Mouse (Mus musculus): ENCODE results near the gene Plce1. TPM values are rescaled to one million over a fixed set of nuclear protein-coding genes. Genes with fewer than 3 reads are reported as not detected.

The Plce1 gene
- total RNA-seq, 2 experiments from 2014 or later = 3.9 to 7.9 TPM

GRCm38 (mm10) chr19:38567331-38567730, 86.4 kb downstream of the Plce1 start:
- intact Hi-C loops (cut with DNase I) = loop anchor here (10.0 kb wide), 1 partner anchor 207 kb away; no protein-coding TSS in a partner anchor
- DNase-seq (ENCODE audit: low spot score in 2 of 2) = no peak

GRCm38 (mm10) chr19:38578554-38579146, 97.7 kb downstream of the Plce1 start:
- intact Hi-C loops (cut with DNase I) = no loop called here
- no peak for DNase-seq (ENCODE audit: low spot score in 2 of 2)

GRCm38 (mm10) chr19:38582861-38583260, 102.0 kb downstream of the Plce1 start:
- no peak for DNase-seq (ENCODE audit: low spot score in 2 of 2)
- intact Hi-C loops (cut with DNase I) = no loop called here

GRCm38 (mm10) chr19:38587559-38587958, 106.7 kb downstream of the Plce1 start:
- no peak for DNase-seq (ENCODE audit: low spot score in 2 of 2)

GRCm38 (mm10) chr19:38589466-38589865, 108.6 kb downstream of the Plce1 start:
- intact Hi-C loops (cut with DNase I) = no loop called here
- DNase-seq (ENCODE audit: low spot score in 2 of 2) = no peak

More at GRCm38 (mm10) chr19:38587559-38587958, 106.7 kb downstream of the Plce1 start:
- intact Hi-C loops (cut with DNase I) = no loop called here

- no peak for DNase-seq (ENCODE audit: low spot score in 2 of 2)
- intact Hi-C loops (cut with DNase I) = no loop called here
These were observed 109.0 kb downstream of the Plce1 start for GRCm38 (mm10) chr19:38589941-38590340.

GRCm38 (mm10) chr19:38592566-38593224, 111.8 kb downstream of the Plce1 start:
- intact Hi-C loops (cut with DNase I) = no loop called here
- DNase-seq (ENCODE audit: low spot score in 2 of 2) = no peak

- no peak for DNase-seq (ENCODE audit: low spot score in 2 of 2)
These were observed 112.5 kb downstream of the Plce1 start for GRCm38 (mm10) chr19:38593225-38593897.

GRCm38 (mm10) chr19:38596096-38596495, 115.2 kb downstream of the Plce1 start:
- intact Hi-C loops (cut with DNase I) = no loop called here
- no peak for DNase-seq (ENCODE audit: low spot score in 2 of 2)

More at GRCm38 (mm10) chr19:38593225-38593897, 112.5 kb downstream of the Plce1 start:
- intact Hi-C loops (cut with DNase I) = no loop called here

- intact Hi-C loops (cut with DNase I) = no loop called here
- DNase-seq (ENCODE audit: low spot score in 2 of 2) = no peak
These were observed 116.5 kb downstream of the Plce1 start for GRCm38 (mm10) chr19:38597392-38597791.

GRCm38 (mm10) chr19:38599001-38599400, 118.1 kb downstream of the Plce1 start:
- intact Hi-C loops (cut with DNase I) = no loop called here

GRCm38 (mm10) chr19:38601127-38601526, 120.2 kb downstream of the Plce1 start:
- intact Hi-C loops (cut with DNase I) = no loop called here
- no peak for DNase-seq (ENCODE audit: low spot score in 2 of 2)

More at GRCm38 (mm10) chr19:38599001-38599400, 118.1 kb downstream of the Plce1 start:
- DNase-seq (ENCODE audit: low spot score in 2 of 2) = no peak

GRCm38 (mm10) chr19:38602811-38603210, 121.9 kb downstream of the Plce1 start:
- intact Hi-C loops (cut with DNase I) = no loop called here
- DNase-seq (ENCODE audit: low spot score in 2 of 2) = no peak

- no peak for DNase-seq (ENCODE audit: low spot score in 2 of 2)
- intact Hi-C loops (cut with DNase I) = no loop called here
These were observed 126.3 kb downstream of the Plce1 start for GRCm38 (mm10) chr19:38607236-38607635.

- intact Hi-C loops (cut with DNase I) = no loop called here
These were observed 128.2 kb downstream of the Plce1 start for GRCm38 (mm10) chr19:38608951-38609654.

GRCm38 (mm10) chr19:38610291-38610690, 129.4 kb downstream of the Plce1 start:
- no peak for DNase-seq (ENCODE audit: low spot score in 2 of 2)
- intact Hi-C loops (cut with DNase I) = no loop called here

More at GRCm38 (mm10) chr19:38608951-38609654, 128.2 kb downstream of the Plce1 start:
- DNase-seq (ENCODE audit: low spot score in 2 of 2) = no peak

GRCm38 (mm10) chr19:38610809-38611208, 129.9 kb downstream of the Plce1 start:
- intact Hi-C loops (cut with DNase I) = no loop called here
- no peak for DNase-seq (ENCODE audit: low spot score in 2 of 2)

GRCm38 (mm10) chr19:38614067-38614675, 133.3 kb downstream of the Plce1 start:
- intact Hi-C loops (cut with DNase I) = no loop called here
- DNase-seq (ENCODE audit: low spot score in 2 of 2) = no peak

- no peak for DNase-seq (ENCODE audit: low spot score in 2 of 2)
- intact Hi-C loops (cut with DNase I) = no loop called here
These were observed 134.4 kb downstream of the Plce1 start for GRCm38 (mm10) chr19:38615356-38615755.

- intact Hi-C loops (cut with DNase I) = no loop called here
- no peak for DNase-seq (ENCODE audit: low spot score in 2 of 2)
These were observed 139.2 kb downstream of the Plce1 start for GRCm38 (mm10) chr19:38620134-38620533.

All from left cerebral cortex, postnatal 36 days (tissue).